Mouse (Mus musculus) lung, postnatal 0 days (tissue): ENCODE measurements at regions not wholly inside any gene's neighbourhood (a gene's known extent, or its start where the extent isn't known, plus 50 kb on each side); places are given as distances from the start of the nearest gene placed in this dataset.

Source experiments
- CTCF ChIP-seq: IDR thresholded peaks from 2 replicates; pipeline ENCODE4 v1.5.1; 2016; ENCODE audit warnings: antibody characterized with exemption, mild to moderate bottlenecking
- EP300 ChIP-seq: IDR thresholded peaks from 2 replicates; pipeline ENCODE4 v1.6.1; 2016; ENCODE audit warnings: antibody characterized with exemption, mild to moderate bottlenecking, control low read depth

GRCm38 (mm10) chr17:31789906-31790279, 65.7 kb downstream of the Sik1 start:
- TF ChIP-seq EP300 (no peak), CTCF (0 out of 2 replicates have a peak, but pooled peaks have one; percentile 0)
